Mouse (Mus musculus) heart, adult 8-10 months (tissue): ENCODE results near the gene Lcn11. TPM values are rescaled to one million over a fixed set of nuclear protein-coding genes. Genes with fewer than 3 reads are reported as not detected.
A peak's percentile ranks its signal among the peaks of the same experiment; 100 is the strongest.
"Not testable (repeated sequence)": the region's sequence is repeated elsewhere in the genome, so short reads cannot be mapped to it uniquely, and the experiment has no call there.

Experiments
- DNase-seq: peaks from one replicate; pipeline ENCODE4 v3.0.0; 2022; ENCODE audit warnings: low spot score
- total RNA-seq, 4 experiments: library from RNA; stranded (reverse); gene quantifications; 2 replicates each; pipeline ENCODE4 v1.2.4; 2022

Lcn11 gene
- total RNA-seq, result not detected

GRCm38 (mm10) chr2:25776717-25777116, at the start of gene Lcn11:
Gene Lcn11, plus strand, starts transcription at chr2:25777017.
- no peak for DNase-seq

GRCm38 (mm10) chr2:25733199-25733930, 43.5 kb upstream of the Lcn11 start:
- DNase-seq, result no peak

GRCm38 (mm10) chr2:25736709-25737108, 40.1 kb upstream of the Lcn11 start, which contains the start of gene Obp2b:
Gene Obp2b, plus strand, starts transcription at chr2:25737009.
- not testable (repeated sequence) for DNase-seq

- DNase-seq, result no peak
Measured at GRCm38 (mm10) chr2:25741671-25742070, 35.1 kb upstream of the Lcn11 start.

GRCm38 (mm10) chr2:25754201-25754600, 22.6 kb upstream of the Lcn11 start:
- DNase-seq, result no peak

- DNase-seq, result no peak
Measured at GRCm38 (mm10) chr2:25758064-25758625, 18.7 kb upstream of the Lcn11 start.

GRCm38 (mm10) chr2:25765269-25765668, 11.5 kb upstream of the Lcn11 start, which contains the start of gene Lcn3:
Gene Lcn3, plus strand, starts transcription at chr2:25765569.
- no peak for DNase-seq

GRCm38 (mm10) chr2:25767764-25768163, 9.1 kb upstream of the Lcn11 start:
- DNase-seq, result no peak

GRCm38 (mm10) chr2:25773507-25773906, 3.3 kb upstream of the Lcn11 start:
- no peak for DNase-seq

- no peak for DNase-seq
Measured at GRCm38 (mm10) chr2:25774640-25775039, 2.2 kb upstream of the Lcn11 start.

GRCm38 (mm10) chr2:25775991-25776390, 826 bp upstream of the Lcn11 start:
- DNase-seq, result no peak

- DNase-seq, result no peak
Measured at GRCm38 (mm10) chr2:25779076-25779475, 2.3 kb downstream of the Lcn11 start.

GRCm38 (mm10) chr2:25780921-25781320, 4.1 kb downstream of the Lcn11 start:
- DNase-seq, result no peak

GRCm38 (mm10) chr2:25781957-25782356, 5.1 kb downstream of the Lcn11 start, which contains the start of gene Gm13539:
Gene Gm13539, plus strand, starts transcription at chr2:25782257.
- no peak for DNase-seq

GRCm38 (mm10) chr2:25785573-25786322, 8.9 kb downstream of the Lcn11 start:
- DNase-seq, result no peak

- DNase-seq, result no peak
Measured at GRCm38 (mm10) chr2:25789092-25789491, 12.3 kb downstream of the Lcn11 start.

GRCm38 (mm10) chr2:25797635-25798034, 20.8 kb downstream of the Lcn11 start:
- DNase-seq, result peak; percentile 10

GRCm38 (mm10) chr2:25798065-25798464, 21.2 kb downstream of the Lcn11 start:
- no peak for DNase-seq

GRCm38 (mm10) chr2:25811711-25812110, 34.9 kb downstream of the Lcn11 start:
- no peak for DNase-seq

GRCm38 (mm10) chr2:25813364-25813763, 36.5 kb downstream of the Lcn11 start:
- no peak for DNase-seq

- DNase-seq, result not testable (repeated sequence)
Measured at GRCm38 (mm10) chr2:25815748-25816147, 38.9 kb downstream of the Lcn11 start, which contains the start of gene Glt6d1. Gene Glt6d1, minus strand, starts transcription at chr2:25815848.

- no peak for DNase-seq
Measured at GRCm38 (mm10) chr2:25822806-25823205, 46.0 kb downstream of the Lcn11 start, which contains the start of gene Lcn9. Gene Lcn9, plus strand, starts transcription at chr2:25823153.
